Mouse (Mus musculus): ENCODE data around the gene Nos1. TPM values are rescaled to one million over a fixed set of nuclear protein-coding genes. Genes with fewer than 3 reads are reported as not detected.

The Nos1 gene
- polyA plus RNA-seq (2017; shearing (Covaris generic)): 0.16 TPM

GRCm38 (mm10) chr5:117780681-117781080 is at the start of gene Nos1:
Gene Nos1 (plus strand): TSS chr5:117781032.

GRCm38 (mm10) chr5:117976657-117977500 is 196.0 kb downstream of the Nos1 start, which contains the start of gene Fbxo21:
Gene Fbxo21 (plus strand): TSS chr5:117976730.

Other genes starting within 250 kb of the Nos1 start
- gene Fbxo21, start 195.7 kb downstream of the Nos1 start, polyA plus RNA-seq (2017; shearing (Covaris generic)): 10.5 TPM
- 18.7 TPM for gene Tesc, start 246.7 kb downstream of the Nos1 start, polyA plus RNA-seq (2017; shearing (Covaris generic))